Mouse (Mus musculus): ENCODE measurements at regions not wholly inside any gene's neighbourhood (a gene's known extent, or its start where the extent isn't known, plus 50 kb on each side); places are given as distances from the start of the nearest gene placed in this dataset.

GRCm38 (mm10) chr8:6227901-6228300 is 1122.8 kb upstream of the Slc10a2 start:
- no peak for DNase-seq (ENCODE audit: low read depth, low spot score)

DNA sequence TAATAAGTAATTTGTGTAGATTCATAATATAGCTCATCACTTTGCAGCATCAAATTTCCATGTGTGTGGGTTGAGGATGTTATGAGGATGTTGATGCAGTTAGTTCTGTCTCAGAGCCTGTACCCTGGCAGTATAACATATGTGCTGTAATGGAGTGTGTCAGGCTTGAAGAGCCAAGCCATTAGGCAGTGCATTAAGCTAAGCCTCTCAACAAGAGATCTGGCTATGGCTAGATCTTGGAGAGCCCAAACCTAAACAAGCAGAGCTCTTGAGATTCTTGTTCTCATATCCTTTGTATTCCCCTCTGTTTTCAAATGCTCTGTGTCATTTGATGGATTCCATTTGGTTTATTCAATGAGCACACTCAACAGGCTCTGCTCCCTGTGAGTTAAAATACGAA is 1120.0 kb upstream of the Slc10a2 start:
- no peak for DNase-seq (ENCODE audit: low read depth, low spot score)

- DNase-seq (ENCODE audit: low read depth, low spot score), result no peak
Measured at GRCm38 (mm10) chr8:6207617-6208349, 1102.6 kb upstream of the Slc10a2 start.

DNA sequence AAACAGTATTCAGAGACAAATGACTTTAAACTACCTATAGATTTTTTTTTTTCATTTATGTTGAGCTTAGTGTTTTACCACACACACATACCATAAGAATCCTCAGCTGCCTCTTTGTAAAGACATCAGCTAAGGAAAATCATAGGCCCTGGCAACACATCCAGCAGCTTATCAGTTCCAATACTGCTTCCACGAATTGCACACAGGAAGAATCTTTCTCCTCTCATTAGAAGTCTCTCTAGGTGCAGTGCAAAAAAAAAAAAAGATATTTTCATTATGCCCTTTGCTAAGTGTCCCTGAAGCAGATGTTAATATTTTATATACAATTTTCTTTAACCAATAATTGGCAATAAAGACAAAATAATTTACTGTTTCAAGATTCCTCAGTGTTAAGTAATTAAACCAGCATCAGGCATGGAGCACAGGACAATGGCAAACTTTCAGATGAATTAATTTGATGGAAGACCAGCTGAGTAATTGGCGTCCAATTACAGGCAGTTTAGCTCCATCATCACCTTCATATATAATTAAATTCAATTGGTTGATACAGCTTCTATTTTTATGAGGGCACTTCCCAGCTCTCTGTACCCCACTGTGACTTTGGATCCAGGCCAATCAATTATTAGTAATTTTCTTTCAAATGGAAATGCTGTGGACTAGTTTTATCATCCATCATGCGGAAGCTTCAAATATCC is 1099.0 kb upstream of the Slc10a2 start:
- no peak for DNase-seq (ENCODE audit: low read depth, low spot score)

GRCm38 (mm10) chr8:6191431-6191830 is 1086.3 kb upstream of the Slc10a2 start:
- DNase-seq (ENCODE audit: low read depth, low spot score), result no peak

GRCm38 (mm10) chr8:6188422-6188821 is 1083.3 kb upstream of the Slc10a2 start:
- no peak for DNase-seq (ENCODE audit: low read depth, low spot score)

GRCm38 (mm10) chr8:6186561-6186960 is 1081.4 kb upstream of the Slc10a2 start:
- no peak for DNase-seq (ENCODE audit: low read depth, low spot score)

GRCm38 (mm10) chr8:6179602-6180001 is 1074.5 kb upstream of the Slc10a2 start:
- no peak for DNase-seq (ENCODE audit: low read depth, low spot score)

- no peak for DNase-seq (ENCODE audit: low read depth, low spot score)
Measured at GRCm38 (mm10) chr8:6166433-6166832, 1061.3 kb upstream of the Slc10a2 start.

GRCm38 (mm10) chr8:6165230-6165629 is 1060.1 kb upstream of the Slc10a2 start:
- DNase-seq (ENCODE audit: low read depth, low spot score), result no peak

- no peak for DNase-seq (ENCODE audit: low read depth, low spot score)
Measured at GRCm38 (mm10) chr8:6164758-6165157, 1059.6 kb upstream of the Slc10a2 start.

DNA sequence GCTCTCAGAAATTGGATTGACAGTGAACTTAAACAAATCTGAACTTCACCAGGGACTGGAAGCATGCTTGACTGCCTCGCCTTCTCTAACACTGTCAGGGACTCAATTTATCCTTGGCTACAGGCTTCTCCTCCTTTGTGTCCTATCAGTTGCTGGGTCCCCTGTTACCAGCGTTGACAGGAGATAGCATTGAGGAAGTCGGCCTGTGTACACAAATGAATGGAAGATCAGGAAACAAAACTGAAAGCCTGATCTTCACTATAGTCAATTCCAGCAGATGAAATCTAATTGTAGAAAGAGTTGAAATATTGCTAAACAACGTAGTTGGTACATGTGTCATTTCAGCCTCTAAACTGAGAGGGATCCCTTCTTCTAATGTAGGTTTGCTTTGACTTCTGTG is 1039.4 kb upstream of the Slc10a2 start:
- no peak for DNase-seq (ENCODE audit: low read depth, low spot score)

DNA sequence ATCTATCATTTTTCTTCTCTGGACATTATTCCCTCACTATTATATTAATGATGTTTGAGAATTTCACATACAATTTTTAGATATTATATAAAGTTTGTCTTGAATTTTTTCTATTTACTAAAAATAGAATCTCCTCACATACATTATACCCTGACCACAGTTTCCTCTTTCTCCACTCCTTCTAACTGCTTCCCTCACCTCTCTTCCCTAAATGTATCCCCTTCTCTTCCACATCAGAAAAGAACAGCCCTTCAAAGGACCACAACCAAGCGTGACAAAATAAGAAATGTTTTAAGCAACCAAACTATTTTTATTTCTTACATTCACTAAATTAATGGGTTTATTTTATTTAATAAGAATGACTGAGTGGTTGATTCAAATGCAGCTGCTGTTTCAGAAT is 1034.9 kb upstream of the Slc10a2 start:
- DNase-seq (ENCODE audit: low read depth, low spot score), result no peak

GRCm38 (mm10) chr8:6139171-6139570 is 1034.0 kb upstream of the Slc10a2 start:
- DNase-seq (ENCODE audit: low read depth, low spot score), result no peak

GRCm38 (mm10) chr8:6132243-6132751 is 1027.1 kb upstream of the Slc10a2 start:
- DNase-seq (ENCODE audit: low read depth, low spot score), result no peak

GRCm38 (mm10) chr8:6125265-6125664 is 1020.1 kb upstream of the Slc10a2 start:
- no peak for DNase-seq (ENCODE audit: low read depth, low spot score)

DNA sequence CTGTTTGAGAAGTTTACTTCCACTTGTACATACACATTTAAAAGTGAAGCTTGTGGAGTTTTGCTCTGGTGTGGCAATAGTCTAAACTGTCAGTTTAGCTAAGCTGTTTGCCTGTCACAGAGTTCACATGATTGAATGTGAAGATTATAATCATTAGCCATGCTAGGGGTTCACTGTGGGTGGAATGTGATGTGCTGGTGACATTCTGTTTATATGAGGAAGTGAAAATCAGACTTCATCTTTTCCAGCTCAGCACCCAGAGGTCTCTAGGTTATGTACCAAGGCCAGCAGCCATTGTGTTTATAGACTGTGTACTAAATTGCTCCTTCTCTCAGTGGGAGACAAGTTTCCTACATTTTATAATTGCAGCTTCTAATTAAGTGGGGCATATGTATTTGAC is 1014.4 kb upstream of the Slc10a2 start:
- DNase-seq (ENCODE audit: low read depth, low spot score), result no peak

- DNase-seq (ENCODE audit: low read depth, low spot score), result no peak
Measured at GRCm38 (mm10) chr8:6111351-6111750, 1006.2 kb upstream of the Slc10a2 start.

- DNase-seq (ENCODE audit: low read depth, low spot score), result no peak
Measured at GRCm38 (mm10) chr8:6090028-6090427, 984.9 kb upstream of the Slc10a2 start.

GRCm38 (mm10) chr8:6043939-6044577 is 938.9 kb upstream of the Slc10a2 start:
- no peak for DNase-seq (ENCODE audit: low read depth, low spot score)

GRCm38 (mm10) chr8:6012206-6012605 is 907.1 kb upstream of the Slc10a2 start:
- DNase-seq (ENCODE audit: low read depth, low spot score), result no peak

DNA sequence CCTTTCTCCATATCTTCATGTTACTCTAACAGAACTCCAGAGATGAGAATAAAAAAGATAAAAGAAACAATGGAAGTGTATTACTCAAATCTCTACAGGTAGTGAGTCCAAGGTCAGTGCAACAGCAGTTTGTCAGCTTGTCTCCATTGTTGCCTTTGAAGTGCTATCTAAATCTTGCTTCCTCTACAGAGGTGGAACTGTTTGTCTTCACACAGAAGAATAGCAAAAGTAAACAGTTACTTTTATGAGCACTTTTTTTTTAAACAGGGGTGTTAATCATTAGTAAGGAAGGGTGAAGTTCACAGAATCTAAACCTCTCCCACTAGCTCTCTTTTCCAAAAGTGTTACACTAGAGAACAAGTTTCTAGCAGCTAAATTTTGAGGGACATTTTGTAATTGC is 906.0 kb upstream of the Slc10a2 start:
- no peak for DNase-seq (ENCODE audit: low read depth, low spot score)

DNA sequence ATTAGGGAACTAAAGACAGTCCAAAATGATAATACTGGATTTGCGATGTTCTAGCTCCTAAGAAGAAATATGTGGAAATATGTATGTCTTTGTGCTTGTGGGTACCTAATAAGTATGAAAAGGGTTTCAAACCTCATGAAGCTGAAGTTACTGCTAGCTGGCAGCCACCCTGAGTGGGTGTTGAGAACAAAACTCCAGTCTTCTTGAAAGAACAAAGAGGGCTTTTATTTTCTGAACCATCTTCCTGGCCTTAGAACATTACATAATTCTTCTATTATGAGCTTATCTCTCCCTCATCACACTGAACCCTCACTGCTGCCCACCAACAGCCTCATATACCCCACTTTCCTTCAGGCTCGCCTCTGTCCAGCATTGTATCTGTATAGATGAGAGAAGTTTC is 905.6 kb upstream of the Slc10a2 start:
- DNase-seq (ENCODE audit: low read depth, low spot score), result no peak
